Mouse (Mus musculus): Measurements from ENCODE around the gene P2rx5. TPM values are rescaled to one million over a fixed set of nuclear protein-coding genes. Genes with fewer than 3 reads are reported as not detected.

Gene P2rx5
- 1 to 10 TPM; 7.4 to 8.1 TPM for total RNA-seq (2021)

DNA sequence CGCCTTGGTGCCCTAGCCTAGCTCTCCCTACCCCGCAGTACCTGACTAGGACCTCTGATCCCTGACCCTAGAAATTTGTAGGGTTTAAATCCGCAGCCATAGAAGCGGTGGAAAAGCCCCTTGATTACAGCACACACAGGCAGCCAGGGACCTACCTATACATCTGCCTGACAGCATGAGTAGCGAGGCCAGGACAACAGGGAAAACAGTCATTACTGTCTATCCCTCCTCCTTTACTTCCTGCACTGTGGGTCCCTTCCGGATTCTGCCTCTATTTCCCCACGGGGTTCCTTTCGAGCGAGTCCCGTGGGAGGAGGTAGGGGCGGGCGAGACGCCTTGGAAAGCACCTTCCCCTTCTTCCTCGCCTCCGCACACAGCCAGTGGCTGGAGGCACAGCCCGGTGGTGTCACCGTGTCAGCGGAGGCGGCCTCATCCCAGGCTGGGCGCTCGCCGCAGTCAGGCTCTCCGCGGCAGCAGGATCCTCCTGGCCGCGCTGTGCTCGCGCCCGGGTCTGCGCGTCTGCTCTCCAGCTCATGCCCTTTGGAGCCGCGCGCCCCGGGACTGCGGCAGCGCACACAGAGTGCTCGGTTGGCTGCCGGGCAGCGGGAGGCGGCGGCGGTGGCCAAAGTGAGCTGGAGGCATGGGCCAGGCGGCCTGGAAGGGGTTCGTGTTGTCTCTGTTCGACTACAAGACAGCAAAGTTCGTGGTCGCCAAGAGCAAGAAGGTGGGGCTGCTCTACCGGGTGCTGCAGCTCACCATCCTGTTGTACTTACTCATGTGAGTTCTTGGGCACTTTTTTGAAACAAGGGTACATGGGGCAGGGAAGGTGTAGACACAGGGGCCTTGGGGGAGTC lies at the start of gene P2rx5:
TSS of gene P2rx5 (plus strand) at position 465 of the 854 bp plus-strand sequence.
- peak; percentile 67 to 69 for DNase-seq
- intact Hi-C loops (cut with DNase I): loop anchor here (2.0 kb wide), 1 partner anchor 21 kb away; the partner anchor contains the start of gene Haspin

DNA sequence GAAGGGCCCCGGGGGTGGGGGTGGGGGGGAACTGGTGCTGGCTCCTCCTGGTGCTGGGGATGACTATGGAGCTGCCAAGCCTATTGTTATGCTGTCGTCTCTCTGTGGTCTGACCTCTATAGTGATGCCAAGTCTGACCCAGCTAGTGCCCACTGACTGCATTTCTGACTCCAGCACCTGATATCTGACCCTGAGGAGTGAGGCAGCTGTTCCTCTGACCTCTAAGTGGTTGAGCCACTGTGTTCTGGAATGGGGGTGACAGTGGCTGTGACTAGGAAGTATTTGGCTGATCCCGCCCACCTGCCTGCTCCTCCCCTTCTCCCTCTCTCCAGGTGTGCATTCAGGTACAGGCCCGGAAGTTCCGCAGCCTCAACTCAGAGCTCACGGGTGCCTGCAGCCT lies 48.8 kb upstream of the P2rx5 start:
- DNase-seq: no peak
- intact Hi-C loops (cut with DNase I): no loop called here

DNA sequence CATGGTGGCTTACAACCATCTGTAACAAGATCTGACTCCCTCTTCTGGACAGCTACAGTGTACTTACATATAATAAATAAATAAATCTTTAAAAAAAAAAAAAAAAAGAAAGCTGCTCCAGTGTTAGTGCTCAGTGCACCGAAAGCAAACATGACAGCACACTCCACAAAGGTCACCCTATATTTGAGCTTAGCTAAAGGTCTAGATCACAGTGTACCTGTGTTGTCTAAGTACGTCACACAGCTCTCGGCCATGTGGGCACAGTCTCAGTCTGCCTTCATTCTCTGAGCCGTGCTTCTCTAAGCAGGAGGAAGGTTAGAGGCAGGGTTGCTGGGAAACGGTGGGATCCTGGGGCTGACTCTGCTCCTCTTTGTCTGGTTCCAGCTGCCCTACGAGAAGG lies 33.7 kb upstream of the P2rx5 start:
- intact Hi-C loops (cut with DNase I): no loop called here
- DNase-seq: no peak

DNA sequence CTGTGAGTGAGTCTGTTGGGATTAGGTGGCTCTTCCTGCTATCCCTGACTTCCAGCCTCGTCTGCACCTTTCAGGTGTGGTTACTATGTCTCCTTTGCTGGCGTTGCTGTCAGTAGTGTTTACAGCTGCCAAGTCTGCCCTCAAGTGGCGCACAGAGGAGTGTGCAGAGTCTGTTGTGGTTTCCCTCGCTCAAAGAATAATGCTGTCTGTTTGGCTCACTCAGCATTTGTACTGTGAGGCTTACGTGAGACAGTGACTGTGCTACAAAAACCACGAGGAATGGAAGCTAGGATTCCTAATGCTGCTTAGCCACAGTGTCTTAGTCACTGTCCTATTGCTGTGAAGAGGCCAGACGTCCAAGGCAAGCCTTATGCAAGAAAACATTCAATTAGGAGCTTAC lies 29.2 kb upstream of the P2rx5 start:
- intact Hi-C loops (cut with DNase I): no loop called here
- peak; percentile 45 to 49 for DNase-seq

DNA sequence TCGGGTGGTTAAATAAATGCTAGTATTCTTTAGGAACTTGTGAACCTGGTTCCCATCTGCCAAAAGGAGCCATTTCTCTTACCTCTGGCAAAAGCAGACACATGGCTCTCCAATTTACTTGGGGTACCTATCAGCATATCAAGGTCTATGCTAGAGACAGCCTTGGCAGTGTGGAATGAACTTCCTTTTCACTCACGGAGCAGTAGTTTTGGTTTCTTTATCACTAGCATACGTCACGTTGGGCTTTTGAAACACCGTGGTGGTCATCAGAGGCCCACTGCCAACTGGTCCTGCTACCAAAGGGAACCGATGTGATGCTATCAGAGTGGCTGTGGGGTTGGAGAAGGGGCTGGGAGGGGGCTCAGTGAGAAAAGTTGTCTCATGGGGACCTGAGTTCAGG lies 27.2 kb upstream of the P2rx5 start:
- intact Hi-C loops (cut with DNase I): no loop called here
- no peak for DNase-seq

GRCm38 (mm10) chr11:73134222-73134621 lies 26.0 kb upstream of the P2rx5 start:
- intact Hi-C loops (cut with DNase I): no loop called here

GRCm38 (mm10) chr11:73136587-73136986 lies 23.6 kb upstream of the P2rx5 start:
- intact Hi-C loops (cut with DNase I): no loop called here
- DNase-seq: no peak

More at GRCm38 (mm10) chr11:73134222-73134621, 26.0 kb upstream of the P2rx5 start:
- DNase-seq: no peak

GRCm38 (mm10) chr11:73137116-73137515 lies 23.1 kb upstream of the P2rx5 start:
- peak; percentile 8 to 20 for DNase-seq
- intact Hi-C loops (cut with DNase I): no loop called here

DNA sequence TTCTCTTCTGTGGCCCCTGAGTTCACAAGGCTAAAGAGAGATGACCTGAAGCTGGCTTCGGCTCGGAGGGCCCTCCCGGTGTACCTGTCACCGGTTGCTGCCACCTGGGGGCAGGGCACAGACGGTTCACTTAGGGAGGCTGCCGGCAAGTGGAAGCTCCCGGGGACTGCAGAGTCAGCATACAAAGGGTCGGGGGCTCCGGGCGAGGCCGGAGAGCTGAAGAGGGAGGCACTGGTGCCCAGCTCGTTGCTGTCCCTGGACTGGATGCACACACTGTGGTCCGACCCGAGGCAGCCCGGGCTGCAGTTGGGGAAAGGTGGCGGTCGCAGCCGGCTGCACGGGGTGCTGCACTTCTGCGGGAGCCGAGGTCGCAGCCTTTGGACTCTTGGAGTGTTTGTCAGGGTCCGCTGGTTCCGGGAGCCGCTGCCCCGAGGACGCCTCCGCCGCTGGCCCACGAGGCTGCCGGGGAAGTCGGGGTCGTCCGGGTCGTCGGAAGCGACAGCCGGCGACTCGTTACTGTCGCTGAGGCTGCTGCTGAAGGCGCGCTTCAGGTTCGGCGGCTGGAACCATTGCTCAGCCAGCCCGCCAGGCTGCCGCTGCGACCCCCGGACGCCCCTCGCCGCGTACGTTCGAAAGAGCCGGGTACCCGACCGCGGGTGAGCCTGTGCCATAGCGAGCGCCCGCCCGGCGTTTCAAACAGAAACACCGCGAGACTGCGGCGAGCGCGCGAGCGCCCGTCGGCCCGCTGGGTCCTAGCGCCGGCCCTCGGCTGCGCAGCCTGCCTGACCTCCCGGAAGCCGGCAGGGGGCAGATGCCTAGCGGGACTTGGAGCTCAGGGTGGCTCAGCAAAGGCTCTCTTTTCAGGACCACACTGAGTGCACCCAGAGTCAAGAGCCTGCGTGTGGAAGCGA lies 22.4 kb upstream of the P2rx5 start, which contains the start of gene Haspin:
TSS of gene Haspin (minus strand) at position 704 of the 911 bp plus-strand sequence.
- DNase-seq: peak; percentile 94 to 95
- intact Hi-C loops (cut with DNase I): loop anchor here (1.0 to 2.0 kb wide), 4 partner anchors 23 to 1233 kb away; partner anchors contain the start of gene P2rx5

- intact Hi-C loops (cut with DNase I): no loop called here
- DNase-seq: peak; percentile 15 to 22
Observed at GRCm38 (mm10) chr11:73144261-73144681, 15.9 kb upstream of the P2rx5 start.

GRCm38 (mm10) chr11:73146026-73146974 lies 13.9 kb upstream of the P2rx5 start:
- intact Hi-C loops (cut with DNase I): no loop called here
- no peak for DNase-seq

GRCm38 (mm10) chr11:73146975-73147365 lies 13.3 kb upstream of the P2rx5 start:
- intact Hi-C loops (cut with DNase I): no loop called here
- DNase-seq: no peak

DNA sequence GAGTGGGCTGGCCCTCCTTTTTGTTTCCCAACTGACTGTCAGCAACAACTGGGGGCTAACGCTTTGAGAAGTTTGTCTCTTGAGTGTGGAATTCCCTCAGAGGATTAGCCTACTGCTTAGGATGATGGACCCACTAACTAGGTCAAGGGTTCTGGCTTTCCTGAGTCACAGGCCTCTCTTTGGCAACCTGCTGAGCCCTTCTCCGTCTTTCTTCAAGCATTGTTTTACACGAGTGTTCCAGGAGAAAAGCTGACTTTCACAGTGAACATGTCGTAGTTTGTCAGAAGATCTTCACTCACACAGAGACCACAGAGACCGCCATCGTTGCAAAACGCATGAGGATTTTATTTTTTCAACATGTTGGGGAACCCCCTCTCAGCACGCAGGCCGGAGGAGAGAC lies 12.0 kb upstream of the P2rx5 start:
- intact Hi-C loops (cut with DNase I): no loop called here
- no peak for DNase-seq

DNA sequence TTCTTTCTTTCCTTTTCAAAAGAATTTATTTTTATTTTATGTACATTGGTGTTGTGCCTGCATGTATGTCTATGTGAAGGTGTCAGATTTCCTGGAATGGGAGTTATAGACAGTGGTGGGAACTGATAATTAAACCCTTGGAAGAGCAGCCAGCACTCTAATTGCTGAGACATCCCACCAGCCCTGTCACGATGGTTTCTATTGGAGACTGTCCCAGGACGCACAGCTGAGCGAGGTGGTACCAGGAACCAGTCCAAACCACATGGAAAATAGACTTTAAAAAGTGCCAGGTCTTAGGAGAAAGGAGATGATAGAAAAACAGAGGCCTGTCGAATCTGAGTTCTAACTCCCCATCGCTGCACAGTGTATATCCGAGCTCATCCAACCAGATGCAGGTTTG lies 5.2 kb upstream of the P2rx5 start:
- no peak for DNase-seq
- intact Hi-C loops (cut with DNase I): no loop called here

DNA sequence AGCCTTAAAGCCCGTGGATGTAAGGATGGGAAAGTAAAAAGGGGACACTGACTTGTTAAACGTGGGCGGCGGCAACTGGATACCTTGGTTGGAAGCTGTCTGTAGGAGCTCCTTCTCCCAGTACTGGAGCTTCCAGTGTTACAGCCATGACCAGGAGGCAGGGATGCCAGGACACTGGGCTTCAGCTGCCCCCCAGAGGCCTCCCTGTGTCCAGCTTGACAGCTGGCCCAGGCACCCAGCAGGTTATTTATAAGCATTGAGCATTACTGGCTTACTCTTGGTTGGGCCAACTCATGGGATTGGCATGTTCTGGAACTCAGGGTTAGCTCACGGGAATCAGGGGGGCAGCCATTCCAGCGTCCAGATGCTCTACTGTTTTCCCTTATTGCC lies 585 bp downstream of the P2rx5 start:
- peak; percentile 76 to 83 for DNase-seq
- intact Hi-C loops (cut with DNase I): loop anchor here (2.0 kb wide), 1 partner anchor 22 kb away; the partner anchor contains the start of gene Haspin

GRCm38 (mm10) chr11:73161616-73162015 lies 1.4 kb downstream of the P2rx5 start:
- intact Hi-C loops (cut with DNase I): loop anchor here (2.0 kb wide), 1 partner anchor 23 kb away; the partner anchor contains the start of gene Haspin

GRCm38 (mm10) chr11:73162284-73162683 lies 2.1 kb downstream of the P2rx5 start:
- intact Hi-C loops (cut with DNase I): no loop called here
- no peak for DNase-seq

More at GRCm38 (mm10) chr11:73161616-73162015, 1.4 kb downstream of the P2rx5 start:
- DNase-seq: peak in 1 of 2 experiments; percentile 32

DNA sequence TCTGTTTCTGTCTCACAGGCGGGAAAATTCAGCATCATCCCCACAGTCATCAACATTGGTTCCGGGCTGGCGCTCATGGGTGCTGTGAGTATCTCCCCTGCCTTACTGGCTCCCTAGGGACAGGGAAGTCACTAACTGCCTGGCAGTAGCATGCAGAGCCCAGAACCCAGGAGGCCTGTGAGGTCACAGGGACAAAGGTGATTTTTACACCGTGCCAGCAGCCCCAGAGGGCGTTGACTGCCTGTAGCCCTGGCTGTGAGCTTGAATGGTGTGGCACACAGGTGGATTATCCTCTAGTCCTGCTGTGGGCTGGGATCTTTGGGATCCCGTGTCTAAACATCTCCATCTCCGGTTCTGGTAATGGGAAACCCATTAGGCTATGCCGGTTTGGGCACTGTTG lies 7.8 kb downstream of the P2rx5 start:
- intact Hi-C loops (cut with DNase I): loop anchor here (2.0 kb wide), 1 partner anchor 29 kb away; the partner anchor contains the start of gene Haspin
- DNase-seq: no peak

GRCm38 (mm10) chr11:73168576-73168975 lies 8.4 kb downstream of the P2rx5 start:
- intact Hi-C loops (cut with DNase I): loop anchor here (2.0 kb wide), 1 partner anchor 30 kb away; the partner anchor contains the start of gene Haspin
- DNase-seq: no peak

DNA sequence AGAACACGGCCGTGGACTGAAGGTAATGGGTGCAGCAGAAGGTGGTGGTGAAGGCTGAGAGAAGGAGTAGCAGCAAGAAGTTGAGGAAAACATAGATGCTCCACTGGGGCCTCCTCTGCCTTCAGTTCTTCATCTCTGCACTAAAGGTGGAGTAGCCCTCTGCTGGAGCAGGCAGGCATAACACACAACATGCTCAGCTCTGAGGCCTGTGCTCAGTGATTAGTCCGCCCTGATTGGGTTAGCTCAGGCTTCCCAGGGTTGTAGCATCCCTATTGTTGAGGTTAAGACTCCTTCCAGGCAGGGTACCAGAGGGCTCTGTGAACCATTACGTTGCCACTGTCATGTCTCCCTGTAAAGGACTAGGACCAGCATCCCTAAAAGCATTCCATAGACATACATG lies 9.0 kb downstream of the P2rx5 start:
- peak; percentile 66 to 75 for DNase-seq
- intact Hi-C loops (cut with DNase I): loop anchor here (2.0 kb wide), 1 partner anchor 30 kb away; the partner anchor contains the start of gene Haspin

Measured in heart, postnatal 10 days (tissue).